8 mouse cellular contexts compared by ENCODE assay signal in the genomic region with DNA sequence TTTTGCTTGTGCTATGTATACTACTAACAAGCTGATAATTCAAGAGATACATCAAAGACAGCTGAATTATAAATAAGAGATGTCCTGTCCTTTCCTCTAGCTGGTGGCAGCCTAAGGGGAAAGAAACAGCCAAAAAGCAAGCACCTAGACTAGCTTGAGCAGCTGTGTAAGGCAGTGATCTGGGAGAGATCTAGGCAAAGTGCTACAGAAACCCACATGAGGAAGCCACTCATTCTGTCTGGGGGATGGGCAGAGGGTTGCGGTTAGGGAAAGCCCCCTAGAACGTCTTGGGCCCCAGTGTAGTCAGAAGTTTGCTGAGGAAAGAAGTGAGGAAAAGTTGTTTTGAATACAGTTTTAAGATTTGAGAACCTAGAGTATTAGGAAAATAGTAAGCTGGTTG. TPM values are rescaled to one million over a fixed set of nuclear protein-coding genes. Genes with fewer than 3 reads are reported as not detected.
A peak's percentile ranks its signal among the peaks of the same experiment; 100 is the strongest.
DNase-seq lines count a peak whose midpoint lies in the region; ATAC-seq and TF ChIP-seq lines count a peak whose summit lies in the region.

No protein-coding gene starts in this region.

- TF ChIP-seq CTCF in kidney, adult 2 months (conservative IDR thresholded peaks at IDR 0.05; ENCODE audit: insufficient read depth, insufficient read length, low read depth, low read length), result no peak

- peaks cover 7% of the 10 kb centered on the region for H3K36me3 ChIP-seq in kidney, adult 2 months (ENCODE audit: control insufficient read depth, insufficient read depth, low read length)
- peaks cover 66% of the 10 kb centered on the region for H3K36me3 ChIP-seq in embryonic facial prominence, embryonic 14.5 days (ENCODE audit: control insufficient read depth, insufficient read depth, low read length)
- peaks cover 73% of the 10 kb centered on the region for H3K36me3 ChIP-seq in limb, embryonic 10.5 days
- peaks cover 18% of the 10 kb centered on the region for H3K36me3 ChIP-seq in midbrain, embryonic 16.5 days (ENCODE audit: control insufficient read depth, insufficient read depth, low read length)

- peaks cover 12% of the 10 kb centered on the region; the same call in 1 of the 2 replicates for H3K4me1 ChIP-seq in kidney, adult 2 months (ENCODE audit: control insufficient read depth, insufficient read depth, low read length)
- H3K4me1 ChIP-seq in embryonic facial prominence, embryonic 14.5 days (ENCODE audit: control insufficient read depth, insufficient read depth, low read length), result peaks cover 11% of the 10 kb centered on the region
- H3K4me1 ChIP-seq in limb, embryonic 10.5 days, result peaks cover 31% of the 10 kb centered on the region
- peaks cover 27% of the 10 kb centered on the region for H3K4me1 ChIP-seq in midbrain, embryonic 16.5 days (ENCODE audit: control insufficient read depth, insufficient read depth, low read length)

- no peaks in the 10 kb centered on the region for H3K27me3 ChIP-seq in kidney, adult 2 months (replicated peaks; ENCODE audit: control insufficient read depth, insufficient read depth, low read length)
- no peaks in the 10 kb centered on the region for H3K27me3 ChIP-seq in embryonic facial prominence, embryonic 14.5 days (replicated peaks; ENCODE audit: control insufficient read depth, insufficient read depth, low read length)
- H3K27me3 ChIP-seq in limb, embryonic 10.5 days (ENCODE audit: low read depth, poor library complexity, severe bottlenecking), result no peaks in the 10 kb centered on the region
- H3K27me3 ChIP-seq in midbrain, embryonic 16.5 days (ENCODE audit: control insufficient read depth, insufficient read depth, low read depth, low read length), result no peaks in the 10 kb centered on the region

- H3K9ac ChIP-seq in embryonic facial prominence, embryonic 14.5 days (ENCODE audit: low read depth, low read length), result peak overlapping the region; percentile 96
- peak overlapping the region; percentile 88; the same call in 1 of the 2 replicates for H3K9ac ChIP-seq in midbrain, embryonic 16.5 days (ENCODE audit: low read depth, low read length)

- H3K4me3 ChIP-seq in kidney, adult 2 months (ENCODE audit: insufficient read depth, low read depth, low read length), result peak overlapping the region; percentile 65
- peak overlapping the region; percentile 97 for H3K4me3 ChIP-seq in embryonic facial prominence, embryonic 14.5 days (ENCODE audit: low read depth, low read length)
- peak overlapping the region; percentile 95 for H3K4me3 ChIP-seq in limb, embryonic 10.5 days
- H3K4me3 ChIP-seq in midbrain, embryonic 16.5 days (ENCODE audit: low read depth, low read length), result peak overlapping the region; percentile 76; the same call in 1 of the 2 replicates

- no peak for TF ChIP-seq POLR2A in kidney, adult 2 months (IDR thresholded peaks at IDR 0.05; ENCODE audit: low read depth, low read length)

- peak overlapping the region; percentile 98 for H3K4me2 ChIP-seq in embryonic facial prominence, embryonic 14.5 days (ENCODE audit: low read depth, low read length)
- peak overlapping the region; percentile 79 for H3K4me2 ChIP-seq in midbrain, embryonic 16.5 days (ENCODE audit: low read length)

- H3K27ac ChIP-seq in kidney, adult 2 months (ENCODE audit: insufficient read depth, low read depth, low read length), result no peak overlapping the region
- H3K27ac ChIP-seq in embryonic facial prominence, embryonic 14.5 days (replicated peaks; ENCODE audit: low read depth, low read length), result peak overlapping the region; percentile 97; the same call in 1 of the 2 replicates
- peak overlapping the region; percentile 92; the same call in 1 of the 2 replicates for H3K27ac ChIP-seq in limb, embryonic 10.5 days
- no peak overlapping the region for H3K27ac ChIP-seq in midbrain, embryonic 16.5 days (ENCODE audit: low read length)

- no peak for ATAC-seq in embryonic facial prominence, embryonic 14.5 days (ENCODE audit: low read depth)
- no peak for ATAC-seq in midbrain, embryonic 16.5 days

- no peaks in the 10 kb centered on the region for H3K9me3 ChIP-seq in embryonic facial prominence, embryonic 14.5 days (ENCODE audit: control insufficient read depth, low read length)
- H3K9me3 ChIP-seq in limb, embryonic 10.5 days (replicated peaks), result no peaks in the 10 kb centered on the region
- no peaks in the 10 kb centered on the region for H3K9me3 ChIP-seq in midbrain, embryonic 16.5 days (replicated peaks; ENCODE audit: control insufficient read depth, low read length, poor library complexity, severe bottlenecking)

- 41% methylated on average over 2 of the region's 2 CpGs for WGBS in kidney, adult 2 months
- WGBS in embryonic facial prominence, embryonic 14.5 days, result 48% methylated on average over 2 of the region's 2 CpGs
- 81% methylated on average over 2 of the region's 2 CpGs for WGBS in limb, embryonic 10.5 days
- WGBS in midbrain, embryonic 16.5 days, result 67% methylated on average over 2 of the region's 2 CpGs

- DNase-seq in kidney, adult 2 months, result peak; percentile 17
- DNase-seq in kidney, adult 11 months, result no peak
- no peak for DNase-seq in embryonic facial prominence, embryonic 14.5 days (ENCODE audit: low spot score)
- DNase-seq in limb, embryonic 10.5 days (ENCODE audit: low spot score), result no peak
- DNase-seq in thymus, postnatal 4 days, result peak; percentile 78
- no peak for DNase-seq in cerebellum, adult 11-12 months
- DNase-seq in layer of hippocampus, postnatal 36 days, result no peak

RNA-seq across cellular contexts. Expression of a gene that starts 1.3 kb away (rescaled TPM):
- 19.1 and 23.7 TPM in 2 replicates for polyA plus RNA-seq in kidney, adult 2 months (2012; rRNA removed)
- 14.3 and 15.0 TPM in 2 replicates for polyA plus RNA-seq in embryonic facial prominence, embryonic 14.5 days (2014; fragmentation: Nextera tagmentation; extraction: Ambion mirVana)
- polyA plus RNA-seq in limb, embryonic 10.5 days (2016; fragmentation: Nextera tagmentation; extraction: Ambion mirVana), result 11.4 and 12.5 TPM in 2 replicates
- polyA plus RNA-seq in midbrain, embryonic 16.5 days (2015; fragmentation: Nextera tagmentation; extraction: Ambion mirVana), result 9.1 and 12.5 TPM in 2 replicates
- 10 to 100 TPM; 61.5 to 65.4 TPM for total RNA-seq in layer of hippocampus, postnatal 36 days (2021)

RNA-seq across cellular contexts. Expression of a gene that starts 20.9 kb away (rescaled TPM):
- 58.7 and 62.6 TPM in 2 replicates for polyA plus RNA-seq in kidney, adult 2 months (2012; rRNA removed)
- 40.4 and 41.9 TPM in 2 replicates for polyA plus RNA-seq in embryonic facial prominence, embryonic 14.5 days (2014; fragmentation: Nextera tagmentation; extraction: Ambion mirVana)
- polyA plus RNA-seq in limb, embryonic 10.5 days (2016; fragmentation: Nextera tagmentation; extraction: Ambion mirVana), result 41.0 and 46.9 TPM in 2 replicates
- 32.9 and 36.0 TPM in 2 replicates for polyA plus RNA-seq in midbrain, embryonic 16.5 days (2015; fragmentation: Nextera tagmentation; extraction: Ambion mirVana)
- 10 to 100 TPM; 27.6 to 30.5 TPM for total RNA-seq in layer of hippocampus, postnatal 36 days (2021)

RNA-seq across cellular contexts. Expression of a gene that starts 31.4 kb away (rescaled TPM):
- 3.0 and 3.4 TPM in 2 replicates for polyA plus RNA-seq in kidney, adult 2 months (2012; rRNA removed)
- 7.1 and 7.6 TPM in 2 replicates for polyA plus RNA-seq in embryonic facial prominence, embryonic 14.5 days (2014; fragmentation: Nextera tagmentation; extraction: Ambion mirVana)
- polyA plus RNA-seq in limb, embryonic 10.5 days (2016; fragmentation: Nextera tagmentation; extraction: Ambion mirVana), result 14.2 and 14.5 TPM in 2 replicates
- 16.5 and 17.6 TPM in 2 replicates for polyA plus RNA-seq in midbrain, embryonic 16.5 days (2015; fragmentation: Nextera tagmentation; extraction: Ambion mirVana)
- total RNA-seq in layer of hippocampus, postnatal 36 days (2021), result 1 to 10 TPM; 6.9 to 7.1 TPM

RNA-seq across cellular contexts. Expression of a gene that starts 31.5 kb away (rescaled TPM):
- polyA plus RNA-seq in kidney, adult 2 months (2012; rRNA removed), result 17.0 and 18.6 TPM in 2 replicates
- 41.5 and 42.0 TPM in 2 replicates for polyA plus RNA-seq in embryonic facial prominence, embryonic 14.5 days (2014; fragmentation: Nextera tagmentation; extraction: Ambion mirVana)
- 70.9 and 80.4 TPM in 2 replicates for polyA plus RNA-seq in limb, embryonic 10.5 days (2016; fragmentation: Nextera tagmentation; extraction: Ambion mirVana)
- polyA plus RNA-seq in midbrain, embryonic 16.5 days (2015; fragmentation: Nextera tagmentation; extraction: Ambion mirVana), result 38.4 and 49.5 TPM in 2 replicates
- total RNA-seq in layer of hippocampus, postnatal 36 days (2021), result 100 to 1,000 TPM; 102 to 114 TPM

RNA-seq across cellular contexts. Expression of a gene that starts 39.1 kb away (rescaled TPM):
- 12.5 and 13.1 TPM in 2 replicates for polyA plus RNA-seq in kidney, adult 2 months (2012; rRNA removed)
- 12.2 and 13.2 TPM in 2 replicates for polyA plus RNA-seq in embryonic facial prominence, embryonic 14.5 days (2014; fragmentation: Nextera tagmentation; extraction: Ambion mirVana)
- 15.4 and 17.1 TPM in 2 replicates for polyA plus RNA-seq in limb, embryonic 10.5 days (2016; fragmentation: Nextera tagmentation; extraction: Ambion mirVana)
- 14.1 and 15.7 TPM in 2 replicates for polyA plus RNA-seq in midbrain, embryonic 16.5 days (2015; fragmentation: Nextera tagmentation; extraction: Ambion mirVana)
- total RNA-seq in layer of hippocampus, postnatal 36 days (2021), result 10 to 100 TPM in 1 of 2 experiments, 1 to 10 TPM in 1; 9.8 to 12.2 TPM

Comparison
In these comparisons a context has a peak if more than half of its experiments do, and no peak if none do; other contexts are left out.
1. DNase-seq: peak in kidney, adult 2 months (single experiment) and thymus, postnatal 4 days (single experiment); none in kidney, adult 11 months (single experiment), embryonic facial prominence, embryonic 14.5 days (single experiment), limb, embryonic 10.5 days (single experiment), cerebellum, adult 11-12 months (single experiment) and layer of hippocampus, postnatal 36 days (0 of 2).
2. H3K27ac ChIP-seq: peak in embryonic facial prominence, embryonic 14.5 days (single experiment) and limb, embryonic 10.5 days (single experiment); none in kidney, adult 2 months (single experiment) and midbrain, embryonic 16.5 days (single experiment).
3. Peak in every context shown above with its lines, with median percentiles within 50 percentile points of each other: H3K4me3 ChIP-seq.